In the genomic region with DNA sequence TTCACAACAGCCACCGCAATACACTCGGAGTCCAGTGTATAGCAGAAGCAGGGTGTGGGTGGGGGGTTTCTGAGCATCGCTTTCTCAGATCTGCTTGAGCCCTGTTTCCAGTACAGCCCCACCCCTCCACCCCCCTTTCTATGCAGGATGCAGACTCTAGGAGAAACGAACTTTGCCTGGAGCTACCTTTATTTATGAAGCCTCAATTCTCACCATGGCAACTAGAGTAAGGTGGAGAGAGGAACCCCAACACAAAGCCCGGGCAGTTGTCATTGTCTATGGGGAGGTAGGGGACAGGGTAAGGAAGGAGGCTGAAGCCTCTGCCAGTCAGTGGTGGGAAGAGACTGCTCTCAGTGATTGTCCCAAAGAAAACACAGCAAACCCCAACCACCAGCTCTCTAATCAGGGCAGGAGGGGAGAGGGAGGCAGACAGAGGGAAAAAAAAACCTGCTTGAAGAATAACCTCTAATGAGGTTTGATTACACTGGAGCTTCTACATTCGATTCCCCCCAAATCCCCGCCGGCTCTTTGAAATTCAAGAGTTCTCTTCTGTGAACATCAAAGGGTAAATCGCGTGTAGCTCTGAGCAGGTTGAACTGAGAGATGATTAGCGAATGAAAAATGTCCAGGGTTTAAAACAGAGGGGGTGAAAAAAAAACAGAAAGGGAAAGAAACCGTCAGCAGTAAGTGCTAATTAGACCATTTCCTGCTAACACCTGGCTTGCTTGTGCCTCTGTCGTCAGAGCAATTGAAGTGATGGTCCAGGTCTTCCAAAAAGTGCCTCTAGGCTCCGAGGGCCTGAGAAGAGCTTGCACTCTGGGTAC, we compare ENCODE assay signal across 11 mouse cellular contexts.
DNase-seq lines count a peak whose midpoint lies in the region; ATAC-seq lines count a peak whose summit lies in the region.
"Had no signal": no experiment of that assay in that cellular context is flagged by ENCODE, and none has a peak within 500 bp of the region (broad histone marks: within the 10 kb centered on the region; RNA-seq: fewer than 3 reads in every experiment).

No protein-coding gene starts in this region.

- no peaks in the 10 kb centered on the region for H3K27me3 ChIP-seq in embryonic facial prominence, embryonic 11.5 days (ENCODE audit: control insufficient read depth, insufficient read depth, low read length)
- no peaks in the 10 kb centered on the region for H3K27me3 ChIP-seq in hindbrain, embryonic 12.5 days
- H3K27me3 ChIP-seq in midbrain, embryonic 15.5 days (replicated peaks) = no peaks in the 10 kb centered on the region
- H3K27me3 ChIP-seq: embryonic facial prominence, embryonic 13.5 days; intestine, embryonic 15.5 days; stomach, embryonic 15.5 days had no signal

- 29% methylated on average over 14 of the region's 14 CpGs for WGBS in embryonic facial prominence, embryonic 11.5 days
- 43% methylated on average over 14 of the region's 14 CpGs for WGBS in hindbrain, embryonic 12.5 days
- 19% methylated on average over 14 of the region's 14 CpGs for WGBS in midbrain, embryonic 15.5 days

- no peaks in the 10 kb centered on the region for H3K4me1 ChIP-seq in embryonic facial prominence, embryonic 11.5 days (ENCODE audit: control insufficient read depth, insufficient read depth, low read length)
- H3K4me1 ChIP-seq in hindbrain, embryonic 12.5 days = peaks cover 14% of the 10 kb centered on the region
- H3K4me1 ChIP-seq in midbrain, embryonic 15.5 days = peaks cover 29% of the 10 kb centered on the region
- H3K4me1 ChIP-seq: intestine, embryonic 15.5 days; stomach, embryonic 15.5 days had no signal

- peak; percentile 61; the same call in 1 of the 2 replicates for ATAC-seq in embryonic facial prominence, embryonic 11.5 days (replicated peaks; ENCODE audit: insufficient number of reproducible peaks, low FRiP score, low TSS enrichment, low read depth)
- peak; percentile 70; the same call in 1 of the 2 replicates for ATAC-seq in hindbrain, embryonic 12.5 days (ENCODE audit: low FRiP score)
- ATAC-seq in midbrain, embryonic 15.5 days (replicated peaks) = peak; percentile 85
- ATAC-seq: intestine, embryonic 15.5 days had no signal

- no peak overlapping the region for H3K4me3 ChIP-seq in embryonic facial prominence, embryonic 11.5 days (ENCODE audit: low read depth, low read length)
- no peak overlapping the region for H3K4me3 ChIP-seq in hindbrain, embryonic 12.5 days
- no peak overlapping the region for H3K4me3 ChIP-seq in midbrain, embryonic 15.5 days
- H3K4me3 ChIP-seq: embryonic facial prominence, embryonic 13.5 days; intestine, embryonic 15.5 days; stomach, embryonic 15.5 days had no signal

- no peak overlapping the region for H3K9ac ChIP-seq in embryonic facial prominence, embryonic 11.5 days (replicated peaks; ENCODE audit: low read length)
- no peak overlapping the region for H3K9ac ChIP-seq in hindbrain, embryonic 12.5 days
- no peak overlapping the region for H3K9ac ChIP-seq in midbrain, embryonic 15.5 days
- H3K9ac ChIP-seq: embryonic facial prominence, embryonic 13.5 days; intestine, embryonic 15.5 days; stomach, embryonic 15.5 days had no signal

- intact Hi-C loops in heart, postnatal 36 days (cut with DNase I) = no loop called here

- no peak overlapping the region for H3K4me2 ChIP-seq in embryonic facial prominence, embryonic 11.5 days (ENCODE audit: low read depth, low read length)
- H3K4me2 ChIP-seq in hindbrain, embryonic 12.5 days (replicated peaks) = no peak overlapping the region
- H3K4me2 ChIP-seq in midbrain, embryonic 15.5 days = peak overlapping the region; percentile 20
- H3K4me2 ChIP-seq: embryonic facial prominence, embryonic 13.5 days; intestine, embryonic 15.5 days; stomach, embryonic 15.5 days had no signal

- no peaks in the 10 kb centered on the region for H3K36me3 ChIP-seq in embryonic facial prominence, embryonic 11.5 days (replicated peaks; ENCODE audit: control insufficient read depth, insufficient read depth, low read depth, low read length)
- no peaks in the 10 kb centered on the region for H3K36me3 ChIP-seq in hindbrain, embryonic 12.5 days
- no peaks in the 10 kb centered on the region for H3K36me3 ChIP-seq in midbrain, embryonic 15.5 days (replicated peaks)
- H3K36me3 ChIP-seq: embryonic facial prominence, embryonic 13.5 days; intestine, embryonic 15.5 days; stomach, embryonic 15.5 days had no signal

- H3K9me3 ChIP-seq in embryonic facial prominence, embryonic 11.5 days (replicated peaks; ENCODE audit: control insufficient read depth, low read length) = no peaks in the 10 kb centered on the region
- no peaks in the 10 kb centered on the region for H3K9me3 ChIP-seq in hindbrain, embryonic 12.5 days (replicated peaks)
- H3K9me3 ChIP-seq in midbrain, embryonic 15.5 days = no peaks in the 10 kb centered on the region
- H3K9me3 ChIP-seq: embryonic facial prominence, embryonic 13.5 days; intestine, embryonic 15.5 days; stomach, embryonic 15.5 days had no signal

- no peak overlapping the region for H3K27ac ChIP-seq in embryonic facial prominence, embryonic 11.5 days (replicated peaks; ENCODE audit: low read depth, low read length)
- H3K27ac ChIP-seq in hindbrain, embryonic 12.5 days = peak overlapping the region; percentile 35; the same call in 1 of the 2 replicates
- peak overlapping the region; percentile 85 for H3K27ac ChIP-seq in midbrain, embryonic 15.5 days
- H3K27ac ChIP-seq: embryonic facial prominence, embryonic 13.5 days; intestine, embryonic 15.5 days; stomach, embryonic 15.5 days had no signal

- DNase-seq in B cell, adult 2 months = peak; percentile 20 to 31
- peak; percentile 69 for DNase-seq in embryonic facial prominence, embryonic 11.5 days (ENCODE audit: low spot score)
- DNase-seq in lung, postnatal 4 days = no peak
- no peak for DNase-seq in cerebellum, postnatal 14 days
- DNase-seq in adrenal gland, postnatal 36 days = no peak
- no peak for DNase-seq in heart, postnatal 36 days

Comparison
In these comparisons a context has a peak if more than half of its experiments do, and no peak if none do; other contexts are left out.
1. DNase-seq: peak in B cell, adult 2 months (2 of 2) and embryonic facial prominence, embryonic 11.5 days (single experiment); none in lung, postnatal 4 days (0 of 2), cerebellum, postnatal 14 days (0 of 2), adrenal gland, postnatal 36 days (0 of 2) and heart, postnatal 36 days (0 of 2).
2. Peak in every context shown above with its lines, with median percentiles within 50 percentile points of each other: ATAC-seq.